Mouse (Mus musculus): ENCODE measurements around the gene Capzb. TPM values are rescaled to one million over a fixed set of nuclear protein-coding genes. Genes with fewer than 3 reads are reported as not detected.

Gene Capzb
- total RNA-seq, 2 experiments from 2014 or later, result 302 to 316 TPM

DNA sequence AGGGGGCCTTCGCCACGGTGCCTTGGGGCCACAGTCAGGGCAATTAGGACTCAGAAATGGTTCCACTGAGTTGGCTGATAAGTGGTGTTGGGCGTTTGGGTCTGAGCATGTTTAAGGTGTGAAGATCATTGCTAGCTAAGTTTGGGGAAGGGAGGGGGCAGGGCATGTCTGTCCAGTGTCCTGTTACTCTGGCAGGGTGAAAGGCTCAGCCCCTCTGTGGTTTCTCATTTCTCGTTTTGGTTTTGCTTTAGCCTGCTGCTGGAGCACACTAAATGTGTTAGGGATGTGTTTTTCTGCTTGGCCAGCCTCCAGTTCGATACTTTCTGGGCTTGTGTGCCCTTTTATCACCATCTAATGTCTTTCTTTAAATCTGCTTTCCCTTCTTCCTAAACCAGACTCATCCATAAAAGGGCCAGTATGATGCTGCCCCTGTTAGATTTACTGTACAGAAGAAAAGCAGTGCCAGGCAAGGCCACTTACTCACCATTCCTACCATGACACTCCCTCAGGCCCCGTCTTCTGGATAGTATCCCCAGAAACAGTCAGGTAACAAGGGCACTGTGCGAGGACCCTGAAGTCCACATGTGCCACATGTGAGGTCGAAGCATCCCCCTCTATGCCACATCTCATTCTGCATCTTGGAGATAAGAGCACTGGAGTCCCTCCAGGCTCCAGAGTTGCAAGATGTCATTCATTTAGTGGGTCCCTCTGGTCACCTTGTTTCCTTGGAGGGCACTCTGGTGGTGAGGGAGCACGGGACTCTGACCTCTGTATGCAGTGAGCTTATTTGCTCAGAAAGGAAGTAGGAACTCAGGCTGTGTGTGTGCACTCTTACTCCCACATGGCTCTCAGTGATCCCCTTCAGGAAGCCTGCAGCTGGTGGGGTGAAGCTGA lies 15.8 kb downstream of the Capzb start:
- no peak for DNase-seq (ENCODE audit: low spot score in 2 of 2)

DNA sequence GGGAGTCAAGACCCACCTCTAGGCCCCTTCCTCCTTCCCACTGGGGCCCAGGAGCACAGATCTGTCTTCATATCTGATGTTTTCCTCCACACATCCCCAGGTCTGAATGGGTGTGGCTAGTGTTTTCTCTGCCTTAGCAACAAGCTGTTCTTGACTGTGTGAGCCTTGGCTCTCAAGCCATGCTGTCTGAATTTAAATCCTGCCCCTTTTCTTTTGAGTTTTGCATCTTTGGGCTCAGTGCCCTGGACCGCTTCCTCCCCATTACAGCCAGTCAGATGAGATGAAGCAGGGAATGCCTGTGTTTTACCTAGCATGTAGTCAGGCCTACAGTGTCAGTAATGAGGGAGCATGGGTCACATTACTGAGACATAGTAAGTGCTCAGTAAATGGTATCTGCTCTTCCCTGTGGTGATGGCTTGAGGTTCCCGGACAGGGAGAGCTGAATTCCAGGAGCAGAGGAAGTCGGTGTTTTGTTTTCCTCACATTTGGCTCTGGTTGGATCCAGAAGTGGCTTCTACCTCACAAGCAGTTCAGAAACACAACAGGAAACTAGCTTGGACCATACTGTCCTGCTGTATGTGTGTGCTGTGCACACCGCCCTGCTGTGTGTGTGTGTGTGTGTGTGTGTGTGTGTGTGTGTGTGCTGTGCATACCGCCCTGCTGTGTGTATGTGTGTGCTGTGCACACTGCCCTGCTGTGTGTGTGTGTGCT lies 16.6 kb downstream of the Capzb start:
- no peak for DNase-seq (ENCODE audit: low spot score in 2 of 2)

DNA sequence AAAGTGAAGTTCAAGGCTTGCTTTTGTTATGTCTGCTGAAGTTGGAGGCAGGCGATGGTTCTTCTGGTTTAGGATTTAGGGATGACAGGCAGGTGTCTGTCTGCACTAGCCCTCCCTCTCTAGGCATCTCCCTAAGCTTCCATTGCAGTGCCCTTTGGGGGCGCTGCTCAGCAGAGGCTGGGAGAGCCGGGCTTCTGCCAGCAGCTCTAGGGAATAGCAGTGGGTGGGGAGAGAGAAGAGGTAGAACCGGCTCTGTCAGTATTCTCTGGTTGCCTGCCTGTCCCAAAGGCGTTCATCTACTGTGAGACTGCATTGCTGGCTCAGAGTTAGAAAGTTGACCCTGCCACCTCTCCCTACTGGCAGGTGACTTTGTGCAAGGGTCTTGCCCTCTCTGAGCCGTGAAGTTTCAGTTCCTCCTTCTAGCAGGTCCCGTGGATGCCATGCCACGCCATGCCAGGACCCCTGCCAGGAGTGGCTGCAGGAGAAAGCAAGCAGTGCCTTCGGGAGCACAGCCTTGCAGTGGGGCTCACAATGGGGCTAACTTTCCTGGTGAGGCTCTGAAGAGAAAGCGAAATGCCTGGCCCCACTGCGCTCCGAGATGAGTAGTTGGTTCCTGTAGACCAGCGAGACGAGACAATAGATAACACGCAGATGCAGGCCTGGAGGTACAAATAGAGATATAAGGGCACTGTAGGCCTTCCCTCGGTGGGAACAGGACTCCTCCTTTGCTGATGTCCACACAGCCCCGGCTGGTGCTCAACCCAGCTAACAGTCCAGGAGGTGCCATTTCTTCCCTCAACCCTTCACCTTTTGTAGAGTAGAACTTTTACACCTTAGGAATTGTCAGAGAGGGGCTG lies 19.5 kb downstream of the Capzb start:
- no peak for DNase-seq (ENCODE audit: low spot score in 2 of 2)

- DNase-seq (ENCODE audit: low spot score in 2 of 2), result no peak
Measured at GRCm38 (mm10) chr4:139213086-139213485, 20.4 kb downstream of the Capzb start.

DNA sequence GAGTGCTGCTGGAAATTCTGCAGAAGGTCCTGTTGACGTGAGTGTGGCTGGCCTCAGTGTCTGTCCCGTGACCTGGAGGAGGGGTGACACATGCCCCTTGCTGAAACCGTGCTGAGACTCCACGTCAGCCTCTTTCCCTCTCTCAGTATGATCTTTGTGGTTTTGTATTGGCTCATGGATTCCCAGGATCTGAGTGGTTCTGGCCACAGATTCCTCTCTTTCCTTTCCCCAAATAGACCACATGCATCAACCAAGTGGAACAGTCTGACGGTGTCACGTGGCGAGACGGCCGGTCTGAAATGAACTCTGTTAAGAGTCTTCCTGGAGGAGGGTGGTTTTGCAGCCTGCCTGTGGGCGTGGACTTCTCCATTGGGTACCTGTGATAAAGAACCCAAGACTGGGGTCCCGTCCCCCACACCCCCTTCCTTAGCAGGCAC lies 21.3 kb downstream of the Capzb start:
- DNase-seq (ENCODE audit: low spot score in 2 of 2), result no peak

- DNase-seq (ENCODE audit: low spot score in 2 of 2), result peak in 1 of 2 experiments; percentile 28
Measured at GRCm38 (mm10) chr4:139216566-139216965, 23.9 kb downstream of the Capzb start.

DNA sequence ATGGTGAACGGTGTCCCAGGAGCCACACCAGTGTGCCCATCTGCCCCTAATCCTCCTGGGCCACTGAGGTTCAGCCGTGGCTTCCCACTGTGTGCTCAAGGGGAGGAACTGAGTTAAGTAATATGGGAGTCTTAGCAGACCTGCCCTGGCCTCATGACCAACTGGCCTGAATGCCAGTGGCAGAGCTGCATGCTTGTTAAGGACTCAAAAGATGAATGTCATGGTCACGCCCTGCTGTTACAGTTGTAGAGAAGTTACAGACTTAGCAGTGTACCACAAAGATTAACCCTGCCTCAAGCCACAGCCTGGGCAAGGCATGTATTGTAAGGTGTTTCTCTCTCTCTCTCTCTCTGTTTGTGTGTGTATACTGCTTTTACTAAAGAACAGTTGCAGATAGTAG lies 25.8 kb downstream of the Capzb start:
- no peak for DNase-seq (ENCODE audit: low spot score in 2 of 2)

DNA sequence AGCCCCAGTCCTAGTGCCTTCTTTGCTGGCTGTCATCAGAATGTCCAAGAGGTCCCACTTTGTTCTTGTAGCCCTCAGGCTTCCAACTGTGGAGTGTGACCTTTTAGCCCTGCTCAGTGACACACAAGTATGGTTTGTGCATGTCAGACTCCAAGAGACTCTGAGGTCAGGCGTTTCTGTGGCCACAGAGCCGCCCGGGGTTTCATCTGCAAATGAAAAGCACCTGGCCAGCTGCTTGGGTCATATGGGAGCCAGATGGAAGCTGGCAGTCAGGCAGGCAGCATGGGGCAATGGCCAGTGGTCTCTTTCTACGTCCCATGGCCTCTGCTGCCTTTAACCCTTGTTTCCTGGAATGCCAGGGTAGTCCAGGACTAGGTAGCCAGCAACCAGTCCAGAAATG lies 27.0 kb downstream of the Capzb start:
- DNase-seq (ENCODE audit: low spot score in 2 of 2), result no peak

GRCm38 (mm10) chr4:139220978-139221377 lies 28.3 kb downstream of the Capzb start:
- DNase-seq (ENCODE audit: low spot score in 2 of 2), result no peak

DNA sequence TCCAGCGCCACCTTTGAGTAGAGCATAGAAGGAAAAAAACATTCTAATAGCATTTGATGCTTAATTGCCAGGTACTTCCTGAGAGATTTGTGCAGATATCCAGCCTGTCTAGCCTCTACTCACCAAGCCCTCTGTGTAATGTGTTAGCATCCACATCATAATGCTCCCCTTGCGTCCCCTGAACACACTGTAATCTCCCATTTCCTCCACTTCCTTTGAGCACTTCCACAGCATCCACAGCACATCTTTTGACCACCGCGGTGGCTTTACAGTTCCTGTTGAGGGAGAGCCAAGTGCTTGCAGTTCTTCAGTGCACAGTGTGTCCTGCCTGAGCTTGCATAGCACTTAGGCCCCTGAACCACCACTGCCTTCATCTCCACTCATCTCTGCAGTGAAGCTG lies 29.1 kb downstream of the Capzb start:
- DNase-seq (ENCODE audit: low spot score in 2 of 2), result no peak

- no peak for DNase-seq (ENCODE audit: low spot score in 2 of 2)
Measured at GRCm38 (mm10) chr4:139225115-139225514, 32.4 kb downstream of the Capzb start.

GRCm38 (mm10) chr4:139225944-139226343 lies 33.2 kb downstream of the Capzb start:
- no peak for DNase-seq (ENCODE audit: low spot score in 2 of 2)

DNA sequence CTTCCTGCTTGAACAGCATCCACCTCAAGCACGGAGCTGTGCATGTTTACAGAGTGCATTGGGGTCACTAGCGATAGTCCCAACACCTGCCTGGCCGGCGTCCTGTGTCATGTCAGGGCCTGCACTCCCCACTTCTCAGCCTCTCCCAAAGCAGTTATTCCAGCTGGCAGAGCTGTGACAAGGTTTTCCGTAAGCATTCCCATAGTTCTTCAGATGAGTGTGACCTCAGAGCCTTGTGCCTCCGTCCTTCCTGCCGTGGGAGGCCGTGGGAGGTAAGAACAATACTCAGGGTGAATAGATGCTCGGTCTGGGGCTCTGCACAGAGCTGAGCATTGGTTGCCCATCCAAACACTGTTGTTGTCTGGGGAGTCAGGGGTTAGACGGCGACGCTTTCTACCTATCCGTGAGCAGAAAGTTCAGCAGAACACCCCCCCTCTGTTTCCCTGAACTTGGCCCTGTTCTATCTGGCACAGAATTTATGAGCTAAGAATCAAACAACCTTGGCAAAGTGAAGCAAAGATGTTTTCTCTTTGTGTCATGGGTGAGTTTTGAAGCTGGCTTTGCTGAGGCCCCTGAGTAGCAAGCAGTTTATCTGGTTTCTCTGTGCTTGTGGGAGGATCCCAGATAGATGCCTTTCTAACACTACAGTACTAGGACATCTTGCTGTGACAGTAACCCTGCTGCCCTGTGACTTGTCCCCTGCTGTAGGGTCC lies 34.0 kb downstream of the Capzb start:
- DNase-seq (ENCODE audit: low spot score in 2 of 2), result no peak

- DNase-seq (ENCODE audit: low spot score in 2 of 2), result no peak
Measured at GRCm38 (mm10) chr4:139227923-139228322, 35.2 kb downstream of the Capzb start.

GRCm38 (mm10) chr4:139229271-139229670 lies 36.6 kb downstream of the Capzb start:
- no peak for DNase-seq (ENCODE audit: low spot score in 2 of 2)

GRCm38 (mm10) chr4:139230376-139231120 lies 37.8 kb downstream of the Capzb start:
- no peak for DNase-seq (ENCODE audit: low spot score in 2 of 2)

DNA sequence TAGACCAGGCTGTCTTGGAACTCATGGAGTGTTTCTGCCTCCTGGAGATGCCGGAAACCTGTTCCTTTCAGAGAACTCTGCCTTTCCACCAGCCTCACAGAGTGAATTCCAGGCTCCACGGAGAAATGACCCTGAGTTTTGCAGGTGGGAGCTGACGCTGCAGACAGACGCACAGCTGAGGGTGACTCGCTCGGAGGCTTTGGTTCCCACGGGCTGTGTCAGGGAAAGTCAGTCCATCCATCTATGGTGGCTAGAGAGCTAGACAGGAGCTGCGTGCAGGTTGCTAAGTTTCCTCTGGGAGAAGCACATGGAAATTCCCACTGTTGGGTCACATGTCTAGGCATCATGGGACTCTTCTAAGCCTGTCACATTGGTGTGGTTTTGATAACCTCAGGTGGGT lies 38.5 kb downstream of the Capzb start:
- no peak for DNase-seq (ENCODE audit: low spot score in 2 of 2)

GRCm38 (mm10) chr4:139232479-139233145 lies 39.9 kb downstream of the Capzb start:
- DNase-seq (ENCODE audit: low spot score in 2 of 2), result peak; percentile 59 to 71

DNA sequence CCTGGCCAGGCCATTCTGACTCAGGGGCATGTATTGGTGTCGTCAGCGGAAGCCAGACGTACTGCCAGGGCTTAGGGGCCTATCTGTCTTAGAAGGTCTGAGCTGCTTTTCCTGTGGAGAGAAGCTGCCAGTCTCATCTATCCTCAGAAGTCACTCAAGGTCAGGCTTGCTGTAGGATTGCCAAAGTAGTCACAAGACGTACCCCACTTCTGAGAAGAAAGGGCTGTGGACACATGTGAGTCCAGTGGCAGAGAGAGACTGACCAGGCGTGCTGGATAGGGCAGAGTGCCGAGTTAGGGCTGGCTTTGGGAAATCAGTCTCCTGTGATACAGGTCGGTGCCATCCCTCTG lies 40.4 kb downstream of the Capzb start:
- DNase-seq (ENCODE audit: low spot score in 2 of 2), result no peak

All from left cerebral cortex, adult 18-20 months (tissue).